Comparison of ENCODE assay signal across 14 mouse cellular contexts in the genomic region with DNA sequence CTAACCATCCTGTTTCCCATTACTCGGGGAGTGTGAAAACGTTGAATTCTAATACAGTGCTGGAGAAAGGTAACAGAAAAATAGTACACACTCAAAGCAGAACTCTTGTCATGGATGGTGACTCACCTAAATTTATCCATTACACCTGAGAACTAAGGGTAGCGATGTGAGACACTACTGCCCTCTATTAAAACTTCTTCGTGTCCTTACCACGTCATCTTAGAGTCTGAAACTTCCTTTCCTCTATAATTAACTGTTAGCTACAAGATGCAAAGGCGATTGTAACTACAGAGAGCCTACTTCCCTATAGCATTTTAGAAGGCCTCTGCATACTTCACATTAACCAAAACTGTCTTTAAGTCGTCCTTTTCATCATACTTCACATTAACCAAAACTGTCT.
"Had no signal": no experiment of that assay in that cellular context is flagged by ENCODE, and none has a peak within 500 bp of the region (broad histone marks: within the 10 kb centered on the region; RNA-seq: fewer than 3 reads in every experiment).

No protein-coding gene starts in this region.

- DNase-seq: kidney, adult 2 months; kidney, postnatal 25 days; layer of hippocampus, postnatal 36 days; liver, postnatal 0 days; lung, embryonic 14.5 days; right cerebral cortex, adult 18-20 months; right cerebral cortex, postnatal 25 days; thymus, adult 18-20 months; thymus, postnatal 36 days had no signal

- H3K27me3 ChIP-seq: megakaryocyte, embryonic 14.5 days; midbrain, embryonic 13.5 days had no signal

- ATAC-seq: intestine, embryonic 16.5 days; liver, postnatal 0 days; lung, postnatal 0 days; midbrain, embryonic 13.5 days; midbrain, embryonic 16.5 days had no signal
